Mouse (Mus musculus) limb, embryonic 10.5 days (tissue): Measurements from ENCODE around the gene Kpna6. TPM values are rescaled to one million over a fixed set of nuclear protein-coding genes. Genes with fewer than 3 reads are reported as not detected.

Experiments used
- DNase-seq: peaks from one replicate; pipeline ENCODE4 v3.0.0-alpha.2; 2017; ENCODE audit warnings: low spot score
- H3K27ac ChIP-seq: fragments of 300-500 bp; sonication (generic); 2 replicates; pipeline ENCODE4 v1.5.1; 2016; ENCODE audit warnings: mild to moderate bottlenecking
- H3K27me3 ChIP-seq: fragments of 300-500 bp; sonication (generic); 2 replicates; pipeline ENCODE4 v1.6.1; 2016; ENCODE audit warnings: low read depth, mild to moderate bottlenecking; ENCODE audit not compliant: poor library complexity, severe bottlenecking
- H3K36me3 ChIP-seq: fragments of 300-500 bp; sonication (generic); 2 replicates; pipeline ENCODE4 v1.6.1; 2016; ENCODE audit warnings: mild to moderate bottlenecking, moderate library complexity
- H3K4me1 ChIP-seq: fragments of 300-500 bp; sonication (generic); 2 replicates; pipeline ENCODE4 v1.6.1; 2016
- H3K4me3 ChIP-seq: fragments of 300-500 bp; sonication (generic); 2 replicates; pipeline ENCODE4 v1.5.1; 2016; ENCODE audit warnings: mild to moderate bottlenecking, moderate library complexity
- H3K9me3 ChIP-seq: fragments of 300-500 bp; sonication (generic); replicated peaks from 2 replicates; pipeline ENCODE4 v1.6.1; 2016; ENCODE audit warnings: mild to moderate bottlenecking
- WGBS: fragments of 180-500 bp; shearing (Covaris S2); methylation state at CpG from one replicate; pipeline ENCODE4 v1.1.7; 2016; 5-methylcytosine and 5-hydroxymethylcytosine counted together
- polyA plus RNA-seq: library from polyadenylated mRNA; unstranded; fragments of >200 nt; fragmentation: Nextera tagmentation; extraction: Ambion mirVana; gene quantifications from 2 replicates; pipeline ENCODE4 v1.2.1, GENCODE M21; 2016

Gene Kpna6
- polyA plus RNA-seq, 1 experiment from 2014 or later = 14.8 TPM

- DNase-seq = no peak
- WGBS = 91% methylated on average over 11 of the region's 11 CpGs
- Histone ChIP-seq H3K27me3 (no peaks in the 10 kb centered on the region), H3K27ac (no peak overlapping the region), H3K36me3 (peaks cover 93% of the 10 kb centered on the region), H3K4me1 (no peaks in the 10 kb centered on the region), H3K4me3 (no peak overlapping the region), H3K9me3 (no peaks in the 10 kb centered on the region)
Observed at GRCm38 (mm10) chr4:129683901-129684493, 11.4 kb upstream of the Kpna6 start.

- Histone ChIP-seq H3K9me3 (no peaks in the 10 kb centered on the region), H3K27me3 (no peaks in the 10 kb centered on the region), H3K4me3 (no peak overlapping the region), H3K4me1 (no peaks in the 10 kb centered on the region), H3K36me3 (peaks cover 95% of the 10 kb centered on the region), H3K27ac (no peak overlapping the region)
- 95% methylated on average over 11 of the region's 11 CpGs for WGBS
- DNase-seq = no peak
Observed at GRCm38 (mm10) chr4:129681837-129682236, 9.3 kb upstream of the Kpna6 start.

GRCm38 (mm10) chr4:129672878-129673449 lies 397 bp upstream of the Kpna6 start:
- H3K27ac ChIP-seq = peak overlapping the region; percentile 94
- no peak for DNase-seq
- 10% methylated on average over 10 of the region's 10 CpGs for WGBS

GRCm38 (mm10) chr4:129671491-129672082 lies 980 bp downstream of the Kpna6 start:
- Histone ChIP-seq H3K27me3 (no peaks in the 10 kb centered on the region), H3K9me3 (no peaks in the 10 kb centered on the region), H3K27ac (peak overlapping the region; percentile 94), H3K4me1 (peaks cover 22% of the 10 kb centered on the region), H3K4me3 (peak overlapping the region; percentile 100), H3K36me3 (peaks cover 40% of the 10 kb centered on the region)
- 10% methylated on average over 12 of the region's 12 CpGs for WGBS
- DNase-seq = peak; percentile 64

More at GRCm38 (mm10) chr4:129672878-129673449, 397 bp upstream of the Kpna6 start:
- peaks cover 41% of the 10 kb centered on the region for H3K36me3 ChIP-seq
- no peaks in the 10 kb centered on the region for H3K9me3 ChIP-seq
- peak overlapping the region; percentile 100 for H3K4me3 ChIP-seq
- no peaks in the 10 kb centered on the region for H3K27me3 ChIP-seq
- H3K4me1 ChIP-seq = peaks cover 22% of the 10 kb centered on the region

GRCm38 (mm10) chr4:129662255-129662813 lies 10.2 kb downstream of the Kpna6 start:
- H3K27ac ChIP-seq = no peak overlapping the region
- H3K36me3 ChIP-seq = peaks cover 82% of the 10 kb centered on the region
- H3K9me3 ChIP-seq = no peaks in the 10 kb centered on the region
- no peaks in the 10 kb centered on the region for H3K27me3 ChIP-seq
- H3K4me1 ChIP-seq = no peaks in the 10 kb centered on the region
- no peak overlapping the region for H3K4me3 ChIP-seq
- no peak for DNase-seq
- WGBS = 82% methylated on average over 3 of the region's 3 CpGs

GRCm38 (mm10) chr4:129661584-129661983 lies 11.0 kb downstream of the Kpna6 start:
- no peak for DNase-seq
- Histone ChIP-seq H3K4me3 (no peak overlapping the region), H3K4me1 (no peaks in the 10 kb centered on the region), H3K27ac (no peak overlapping the region), H3K36me3 (peaks cover 82% of the 10 kb centered on the region), H3K27me3 (no peaks in the 10 kb centered on the region), H3K9me3 (no peaks in the 10 kb centered on the region)
- 84% methylated on average over 3 of the region's 3 CpGs for WGBS

- no peak for DNase-seq
- 93% methylated on average over 14 of the region's 14 CpGs for WGBS
- H3K27ac ChIP-seq = no peak overlapping the region
- peaks cover 99% of the 10 kb centered on the region for H3K36me3 ChIP-seq
- no peaks in the 10 kb centered on the region for H3K27me3 ChIP-seq
- H3K4me1 ChIP-seq = no peaks in the 10 kb centered on the region
- H3K9me3 ChIP-seq = no peaks in the 10 kb centered on the region
- H3K4me3 ChIP-seq = no peak overlapping the region
Observed at GRCm38 (mm10) chr4:129654770-129655169, 17.8 kb downstream of the Kpna6 start.

- Histone ChIP-seq H3K27me3 (no peaks in the 10 kb centered on the region), H3K9me3 (no peaks in the 10 kb centered on the region), H3K27ac (no peak overlapping the region), H3K4me3 (no peak overlapping the region), H3K36me3 (peaks cover 100% of the 10 kb centered on the region), H3K4me1 (no peaks in the 10 kb centered on the region)
- 92% methylated on average over 8 of the region's 8 CpGs for WGBS
- DNase-seq = no peak
Observed at GRCm38 (mm10) chr4:129650359-129650758, 22.2 kb downstream of the Kpna6 start.

- H3K27me3 ChIP-seq = no peaks in the 10 kb centered on the region
- DNase-seq = no peak
- peaks cover 99% of the 10 kb centered on the region for H3K36me3 ChIP-seq
- H3K4me1 ChIP-seq = no peaks in the 10 kb centered on the region
- 81% methylated on average over 1 of the region's 1 CpGs for WGBS
- H3K27ac ChIP-seq = no peak overlapping the region
- no peak overlapping the region for H3K4me3 ChIP-seq
- H3K9me3 ChIP-seq = no peaks in the 10 kb centered on the region
Observed at GRCm38 (mm10) chr4:129648656-129649055, 23.9 kb downstream of the Kpna6 start.

- H3K36me3 ChIP-seq = peaks cover 73% of the 10 kb centered on the region
- 92% methylated on average over 6 of the region's 6 CpGs for WGBS
- H3K9me3 ChIP-seq = no peaks in the 10 kb centered on the region
- no peak for DNase-seq
- no peak overlapping the region for H3K27ac ChIP-seq
- no peaks in the 10 kb centered on the region for H3K27me3 ChIP-seq
- H3K4me1 ChIP-seq = peaks cover 8% of the 10 kb centered on the region; the same call in 1 of the 2 replicates
- H3K4me3 ChIP-seq = no peak overlapping the region
Observed at GRCm38 (mm10) chr4:129645204-129645603, 27.4 kb downstream of the Kpna6 start.

GRCm38 (mm10) chr4:129641756-129642155 lies 30.8 kb downstream of the Kpna6 start:
- Histone ChIP-seq H3K4me1 (peaks cover 27% of the 10 kb centered on the region), H3K27ac (peak overlapping the region; percentile 93), H3K4me3 (peak overlapping the region; percentile 78), H3K27me3 (no peaks in the 10 kb centered on the region), H3K9me3 (no peaks in the 10 kb centered on the region), H3K36me3 (peaks cover 69% of the 10 kb centered on the region)
- DNase-seq = no peak
- WGBS = 53% methylated on average over 5 of the region's 5 CpGs

GRCm38 (mm10) chr4:129640638-129641467 lies 31.7 kb downstream of the Kpna6 start, which contains the start of gene Txlna:
Gene Txlna (minus strand): TSS chr4:129641065.
- peaks cover 69% of the 10 kb centered on the region for H3K36me3 ChIP-seq
- DNase-seq = peak; percentile 96
- H3K4me3 ChIP-seq = peak within 1 kb of the TSS; percentile 78
- H3K4me1 ChIP-seq = peaks cover 27% of the 10 kb centered on the region
- H3K9me3 ChIP-seq = no peaks in the 10 kb centered on the region
- no peaks in the 10 kb centered on the region for H3K27me3 ChIP-seq
- WGBS = under 1% methylated on average over 60 of the region's 60 CpGs
- H3K27ac ChIP-seq = peak within 1 kb of the TSS; percentile 93
